8 mouse cellular contexts compared by ENCODE assay signal in the genomic region with DNA sequence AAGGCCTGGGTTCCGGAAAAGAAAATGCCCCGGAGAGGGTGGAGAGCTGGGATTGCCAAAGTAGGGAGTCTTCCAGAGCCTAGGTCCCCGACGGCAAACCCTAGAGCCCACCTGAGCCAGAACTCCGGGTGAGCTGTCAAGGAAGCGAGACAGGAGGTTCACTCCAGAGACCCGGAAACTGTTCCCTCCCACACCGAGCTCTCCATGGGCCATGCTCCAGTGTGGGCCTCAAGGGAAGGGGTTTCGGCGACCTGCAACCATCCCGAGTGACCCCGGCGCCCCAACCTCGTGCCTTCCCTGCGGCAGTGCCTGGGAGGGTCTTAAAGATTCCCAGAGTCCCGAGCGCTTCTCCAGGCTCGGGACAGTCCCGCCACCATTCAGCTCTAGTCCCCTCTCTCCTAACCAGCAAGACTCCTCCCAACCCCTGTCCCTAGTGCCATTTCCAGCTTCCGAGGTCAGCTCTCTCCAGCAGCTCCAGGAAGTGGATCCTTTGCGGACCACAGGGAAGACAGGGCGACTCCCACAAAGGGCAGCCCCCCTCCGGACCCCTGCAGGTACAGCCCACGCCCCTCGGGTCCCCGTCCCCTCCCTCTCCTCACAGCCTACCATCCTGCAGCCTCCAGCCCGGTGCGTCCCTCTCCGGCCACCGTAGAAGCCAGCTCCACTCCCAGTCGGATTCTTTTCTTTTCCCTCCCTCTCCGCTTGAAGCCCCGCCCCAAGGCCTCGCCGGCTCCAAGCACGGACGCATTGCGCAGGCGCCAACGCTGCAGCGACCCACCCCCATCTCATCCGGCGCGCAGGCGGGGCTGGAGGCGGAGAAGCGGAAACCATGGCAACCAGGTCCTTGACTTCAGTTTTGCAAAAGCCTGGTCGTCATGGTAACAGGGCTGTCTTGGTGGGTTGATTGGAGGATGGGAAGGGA. TPM values are rescaled to one million over a fixed set of nuclear protein-coding genes. Genes with fewer than 3 reads are reported as not detected.
DNase-seq lines count a peak whose midpoint lies in the region; ATAC-seq and TF ChIP-seq lines count a peak whose summit lies in the region.

Ap1s1 (minus strand) TSS at position 734 of the 922 bp plus-strand sequence.

- peak within 1 kb of the TSS; percentile 80 for H3K4me2 ChIP-seq in embryonic facial prominence, embryonic 14.5 days (ENCODE audit: low read depth, low read length)
- H3K4me2 ChIP-seq in limb, embryonic 13.5 days (replicated peaks): peak within 1 kb of the TSS; percentile 86
- H3K4me2 ChIP-seq in midbrain, embryonic 16.5 days (ENCODE audit: low read length): peak within 1 kb of the TSS; percentile 82

- peak within 1 kb of the TSS; percentile 82 for H3K9ac ChIP-seq in embryonic facial prominence, embryonic 14.5 days (ENCODE audit: low read depth, low read length)
- H3K9ac ChIP-seq in heart, adult 2 months (ENCODE audit: low read depth, low read length): peak within 1 kb of the TSS; percentile 73
- peak within 1 kb of the TSS; percentile 85 for H3K9ac ChIP-seq in limb, embryonic 13.5 days
- H3K9ac ChIP-seq in midbrain, embryonic 16.5 days (ENCODE audit: low read depth, low read length): peak within 1 kb of the TSS; percentile 93

- intact Hi-C loops in heart, adult 2 months (cut with DNase I): loop anchor here (1.0 to 2.0 kb wide), 2 partner anchors 13 to 26 kb away; no protein-coding TSS in a partner anchor

- H3K4me1 ChIP-seq in embryonic facial prominence, embryonic 14.5 days (ENCODE audit: control insufficient read depth, insufficient read depth, low read length): no peaks in the 10 kb centered on the region; the same call in 1 of the 2 replicates
- peaks cover 3% of the 10 kb centered on the region for H3K4me1 ChIP-seq in heart, adult 2 months (ENCODE audit: control insufficient read depth, insufficient read depth, low read length)
- peaks cover 13% of the 10 kb centered on the region for H3K4me1 ChIP-seq in limb, embryonic 13.5 days
- peaks cover 15% of the 10 kb centered on the region for H3K4me1 ChIP-seq in midbrain, embryonic 16.5 days (ENCODE audit: control insufficient read depth, insufficient read depth, low read length)

- no peaks in the 10 kb centered on the region for H3K79me2 ChIP-seq in heart, adult 2 months (replicated peaks; ENCODE audit: control insufficient read depth, insufficient read depth, low read length)

- peak; percentile 98 for DNase-seq in 3T3-L1 (ENCODE audit: low read depth, low spot score)
- peak; percentile 96 to 97 for DNase-seq in adrenal gland, postnatal 4 days (ENCODE audit: low spot score in 2 of 2)
- DNase-seq in embryonic facial prominence, embryonic 14.5 days (ENCODE audit: low spot score): peak; percentile 98
- peak; percentile 96 for DNase-seq in heart, adult 2 months
- DNase-seq in kidney, adult 8-10 months: peak; percentile 96 to 97
- DNase-seq in spleen, postnatal 10 days (ENCODE audit: low spot score in 2 of 2): peak; percentile 75 to 91

- no peak for TF ChIP-seq CTCF in heart, adult 2 months (IDR thresholded peaks at IDR 0.05)

- H3K9me3 ChIP-seq in embryonic facial prominence, embryonic 14.5 days (ENCODE audit: control insufficient read depth, low read length): no peaks in the 10 kb centered on the region
- H3K9me3 ChIP-seq in limb, embryonic 13.5 days: no peaks in the 10 kb centered on the region
- H3K9me3 ChIP-seq in midbrain, embryonic 16.5 days (replicated peaks; ENCODE audit: control insufficient read depth, low read length, poor library complexity, severe bottlenecking): no peaks in the 10 kb centered on the region

- WGBS in embryonic facial prominence, embryonic 14.5 days: 2% methylated on average over 38 of the region's 48 CpGs
- WGBS in heart, adult 2 months: under 1% methylated on average over 48 of the region's 48 CpGs
- WGBS in limb, embryonic 13.5 days: 1% methylated on average over 47 of the region's 48 CpGs
- under 1% methylated on average over 48 of the region's 48 CpGs for WGBS in midbrain, embryonic 16.5 days

- peak; percentile 68 for TF ChIP-seq POLR2A in heart, adult 2 months (IDR thresholded peaks at IDR 0.05; ENCODE audit: insufficient read depth, low read depth, low read length)

- 0 out of 2 replicates have a peak within 1 kb of the TSS, but pooled peaks have one; percentile 11 for H3K27ac ChIP-seq in embryonic facial prominence, embryonic 14.5 days (replicated peaks; ENCODE audit: low read depth, low read length)
- H3K27ac ChIP-seq in heart, adult 2 months: peak within 1 kb of the TSS; percentile 69
- H3K27ac ChIP-seq in limb, embryonic 13.5 days: peak within 1 kb of the TSS; percentile 45; the same call in 1 of the 2 replicates
- peak within 1 kb of the TSS; percentile 88 for H3K27ac ChIP-seq in midbrain, embryonic 16.5 days (ENCODE audit: low read length)

- peaks cover 13% of the 10 kb centered on the region for H3K36me3 ChIP-seq in embryonic facial prominence, embryonic 14.5 days (ENCODE audit: control insufficient read depth, insufficient read depth, low read length)
- no peaks in the 10 kb centered on the region for H3K36me3 ChIP-seq in heart, adult 2 months (ENCODE audit: control insufficient read depth, insufficient read depth, low read length)
- peaks cover 22% of the 10 kb centered on the region for H3K36me3 ChIP-seq in limb, embryonic 13.5 days
- H3K36me3 ChIP-seq in midbrain, embryonic 16.5 days (ENCODE audit: control insufficient read depth, insufficient read depth, low read length): peaks cover 8% of the 10 kb centered on the region

- TF ChIP-seq EP300 in heart, adult 2 months (IDR thresholded peaks at IDR 0.05; ENCODE audit: insufficient read depth, low read depth, low read length): no peak

- peak; percentile 94 for ATAC-seq in embryonic facial prominence, embryonic 14.5 days (ENCODE audit: low read depth)
- peak; percentile 94 for ATAC-seq in limb, embryonic 13.5 days (ENCODE audit: low FRiP score, low read depth)
- peak; percentile 92 for ATAC-seq in midbrain, embryonic 16.5 days

- H3K27me3 ChIP-seq in embryonic facial prominence, embryonic 14.5 days (replicated peaks; ENCODE audit: control insufficient read depth, insufficient read depth, low read length): no peaks in the 10 kb centered on the region
- no peaks in the 10 kb centered on the region for H3K27me3 ChIP-seq in heart, adult 2 months (ENCODE audit: control insufficient read depth, insufficient read depth, low read length)
- no peaks in the 10 kb centered on the region for H3K27me3 ChIP-seq in limb, embryonic 13.5 days
- H3K27me3 ChIP-seq in midbrain, embryonic 16.5 days (ENCODE audit: control insufficient read depth, insufficient read depth, low read depth, low read length): no peaks in the 10 kb centered on the region

- H3K4me3 ChIP-seq in embryonic facial prominence, embryonic 14.5 days (ENCODE audit: low read depth, low read length): peak within 1 kb of the TSS; percentile 65
- peak within 1 kb of the TSS; percentile 81 for H3K4me3 ChIP-seq in heart, adult 2 months
- peak within 1 kb of the TSS; percentile 72 for H3K4me3 ChIP-seq in limb, embryonic 13.5 days
- H3K4me3 ChIP-seq in midbrain, embryonic 16.5 days (ENCODE audit: low read depth, low read length): peak within 1 kb of the TSS; percentile 59

RNA-seq across cellular contexts. Expression of gene Ap1s1, which starts in this region (rescaled TPM):
- 100 to 1,000 TPM; 121 to 124 TPM for total RNA-seq in adrenal gland, postnatal 4 days (2021)
- 136 and 151 TPM in 2 replicates for polyA plus RNA-seq in embryonic facial prominence, embryonic 14.5 days (2014; fragmentation: Nextera tagmentation; extraction: Ambion mirVana)
- total RNA-seq in heart, adult 2 months (2021): 10 to 100 TPM; 33.9 to 36.8 TPM
- 23.4 and 38.6 TPM in 2 replicates for polyA plus RNA-seq in heart, adult 2 months (2012; rRNA removed)
- polyA plus RNA-seq in limb, embryonic 13.5 days (2015; fragmentation: Nextera tagmentation; extraction: Ambion mirVana): 156 and 159 TPM in 2 replicates
- 296 and 303 TPM in 2 replicates for polyA plus RNA-seq in midbrain, embryonic 16.5 days (2015; fragmentation: Nextera tagmentation; extraction: Ambion mirVana)

Comparison
In these comparisons a context has a peak if more than half of its experiments do, and no peak if none do; other contexts are left out.
1. Peak in every context shown above with its lines: DNase-seq, ATAC-seq, H3K4me3 ChIP-seq and H3K27ac ChIP-seq.
2. H3K27ac ChIP-seq: peak in every context shown above with its lines; median percentile 88 in midbrain, embryonic 16.5 days; 69 in heart, adult 2 months; 45 in limb, embryonic 13.5 days; 11 in embryonic facial prominence, embryonic 14.5 days.